Mouse (Mus musculus): ENCODE data around the gene Bik. TPM values are rescaled to one million over a fixed set of nuclear protein-coding genes. Genes with fewer than 3 reads are reported as not detected.

Gene Bik
- polyA plus RNA-seq (2014; fragmentation: Illumina TruSeq; extraction: RNeasy Lipid Tissue Mini Kit (QIAGEN cat#74804); ENCODE audit: low read depth, low replicate concordance): 12.0 TPM

DNA sequence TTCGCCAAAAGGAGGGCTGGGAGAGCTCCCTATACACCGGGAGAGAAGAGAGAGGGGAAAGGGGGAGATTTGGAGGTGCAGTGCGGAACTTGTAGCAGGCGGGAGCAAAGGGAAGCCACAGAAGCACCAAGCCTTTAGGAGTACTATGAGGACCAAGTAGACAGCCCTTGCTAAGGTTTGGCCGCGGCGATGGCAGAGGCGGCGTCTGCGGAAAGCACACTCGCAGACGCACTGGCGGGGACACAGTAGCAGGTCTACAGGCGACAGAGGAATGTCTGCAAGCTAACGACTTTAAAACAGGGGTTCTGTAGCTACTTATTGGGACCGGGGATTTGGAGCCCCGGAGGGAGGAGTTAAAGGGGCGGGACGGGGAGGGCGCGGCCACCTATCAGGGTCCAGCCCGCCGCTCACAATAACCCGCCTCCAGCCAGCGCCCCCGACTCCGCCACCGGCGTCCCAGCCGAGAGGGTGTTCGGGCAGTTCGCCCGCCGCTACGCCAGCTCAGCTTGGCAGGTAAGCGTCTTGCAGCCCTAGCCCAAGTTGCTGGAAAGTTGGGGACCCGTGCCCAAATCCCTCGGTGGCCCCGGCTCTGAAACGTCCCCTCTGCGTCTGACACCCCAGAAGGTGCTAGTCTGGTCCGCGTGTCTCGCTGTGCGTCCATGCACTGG is at the start of gene Bik:
Gene Bik, plus strand, starts transcription at position 439 of the 668 bp plus-strand sequence.

GRCm38 (mm10) chr15:83510805-83511405 is 15.8 kb upstream of the Bik start, which contains the start of gene Ttll1:
Ttll1 (minus strand) TSS chr15:83510893.

DNA sequence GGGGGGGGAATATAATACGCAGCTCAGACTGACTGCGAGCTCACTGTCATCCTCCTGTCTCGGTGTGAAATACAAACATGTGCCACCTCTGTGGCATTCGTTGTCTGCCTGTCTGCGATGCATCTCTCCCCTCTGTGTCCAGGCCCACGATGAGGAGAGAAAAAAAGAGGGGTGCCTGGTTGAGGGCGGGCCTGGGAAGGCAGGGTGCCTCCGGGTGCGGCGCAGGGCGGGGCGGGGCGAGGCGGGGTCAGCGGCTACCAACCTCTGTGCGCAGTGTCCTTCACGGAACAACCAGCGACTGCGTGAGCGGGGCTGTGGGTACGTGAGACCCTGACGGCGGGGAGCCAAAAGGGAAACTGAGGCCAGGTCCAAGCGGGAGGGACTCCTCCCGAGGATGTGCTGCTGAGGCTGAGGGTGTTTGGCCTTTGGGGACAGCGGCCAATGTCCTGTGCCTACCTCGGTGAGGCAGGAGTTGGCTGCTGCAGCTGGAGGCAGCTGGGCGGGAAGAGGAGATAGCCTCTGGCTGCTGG is 36.7 kb downstream of the Bik start, which contains the start of the genes Tspo and Mcat:
Gene Tspo, plus strand, starts transcription at position 266 of the 530 bp plus-strand sequence.
Gene Mcat, minus strand, starts transcription at position 461 of the 530 bp plus-strand sequence.

Other genes with a start within 250 kb of the Bik start
- gene Arfgap3, start 176.6 kb upstream of the Bik start, polyA plus RNA-seq (2014; fragmentation: Illumina TruSeq; extraction: RNeasy Lipid Tissue Mini Kit (QIAGEN cat#74804); ENCODE audit: low read depth, low replicate concordance): 11.2 TPM
- gene Pacsin2, start 62.3 kb upstream of the Bik start, polyA plus RNA-seq (2014; fragmentation: Illumina TruSeq; extraction: RNeasy Lipid Tissue Mini Kit (QIAGEN cat#74804); ENCODE audit: low read depth, low replicate concordance): 176 TPM
- gene Ttll1, start 16.0 kb upstream of the Bik start, polyA plus RNA-seq (2014; fragmentation: Illumina TruSeq; extraction: RNeasy Lipid Tissue Mini Kit (QIAGEN cat#74804); ENCODE audit: low read depth, low replicate concordance): 62.2 TPM
- gene Tspo, start 36.7 kb downstream of the Bik start, polyA plus RNA-seq (2014; fragmentation: Illumina TruSeq; extraction: RNeasy Lipid Tissue Mini Kit (QIAGEN cat#74804); ENCODE audit: low read depth, low replicate concordance): 62.3 TPM
- 37.8 TPM for gene Mcat, start 36.9 kb downstream of the Bik start, polyA plus RNA-seq (2014; fragmentation: Illumina TruSeq; extraction: RNeasy Lipid Tissue Mini Kit (QIAGEN cat#74804); ENCODE audit: low read depth, low replicate concordance)
- 5.9 TPM for gene Ttll12, start 68.3 kb downstream of the Bik start, polyA plus RNA-seq (2014; fragmentation: Illumina TruSeq; extraction: RNeasy Lipid Tissue Mini Kit (QIAGEN cat#74804); ENCODE audit: low read depth, low replicate concordance)
- 0.60 TPM for gene Scube1, start 198.2 kb downstream of the Bik start, polyA plus RNA-seq (2014; fragmentation: Illumina TruSeq; extraction: RNeasy Lipid Tissue Mini Kit (QIAGEN cat#74804); ENCODE audit: low read depth, low replicate concordance)

Data from heart, adult 10 weeks (tissue).